Mouse (Mus musculus) liver, adult 2 months (tissue): ENCODE results near the gene Sik1. TPM values are rescaled to one million over a fixed set of nuclear protein-coding genes. Genes with fewer than 3 reads are reported as not detected.

Experiments used
- DNase-seq: peaks from one replicate; pipeline ENCODE4 v3.0.0-alpha.2; 2011; ENCODE audit warnings: low read depth, low spot score; ENCODE audit errors: extremely low read depth
- H3K27ac ChIP-seq: fragments of 200-500 bp; replicated peaks from 2 replicates; pipeline ENCODE4 v1.5.1; 2012; ENCODE audit warnings: low read depth, mild to moderate bottlenecking, control low read depth, inconsistent platforms, low read length; ENCODE audit not compliant: insufficient read depth
- H3K27me3 ChIP-seq: fragments of 200-500 bp; 2 replicates; pipeline ENCODE4 v1.6.1; 2012; ENCODE audit warnings: mild to moderate bottlenecking, moderate library complexity, low read length, inconsistent platforms; ENCODE audit not compliant: control insufficient read depth, insufficient read depth
- H3K36me3 ChIP-seq: fragments of 200-500 bp; 2 replicates; pipeline ENCODE4 v1.6.1; 2012; ENCODE audit warnings: low read length, inconsistent platforms; ENCODE audit not compliant: control insufficient read depth, insufficient read depth
- H3K4me1 ChIP-seq: fragments of 200-500 bp; 2 replicates; pipeline ENCODE4 v1.6.1; 2011; ENCODE audit warnings: low read length; ENCODE audit not compliant: control insufficient read depth, insufficient read depth
- H3K4me3 ChIP-seq: fragments of 200-500 bp; 2 replicates; pipeline ENCODE4 v1.5.1; 2011; ENCODE audit warnings: low read depth, mild to moderate bottlenecking, control low read depth, low read length, moderate library complexity; ENCODE audit not compliant: insufficient read depth
- H3K79me2 ChIP-seq: fragments of 200-500 bp; 2 replicates; pipeline ENCODE4 v1.6.1; 2012; ENCODE audit warnings: inconsistent platforms, mild to moderate bottlenecking, low read length, moderate library complexity; ENCODE audit not compliant: control insufficient read depth, insufficient read depth
- H3K9ac ChIP-seq: fragments of 200-500 bp; 2 replicates; pipeline ENCODE4 v1.6.1; 2012; ENCODE audit warnings: low read depth, mild to moderate bottlenecking, control low read depth, inconsistent platforms, low read length
- CTCF ChIP-seq: fragments of 200-500 bp; IDR thresholded peaks from 2 replicates; pipeline ENCODE4 v1.5.1; 2011; ENCODE audit warnings: low read depth, low read length, control low read depth
- POLR2A ChIP-seq: fragments of 200-500 bp; IDR thresholded peaks from 2 replicates; pipeline ENCODE4 v1.6.1; 2011; ENCODE audit warnings: low read length, control low read depth; ENCODE audit not compliant: insufficient read depth; ENCODE audit errors: extremely low read depth
- WGBS: fragments of 180-500 bp; shearing (Covaris S2); methylation state at CpG from one replicate; pipeline ENCODE4 v1.1.7; 2018; 5-methylcytosine and 5-hydroxymethylcytosine counted together
- polyA plus RNA-seq: library from polyadenylated mRNA; depleted of rRNA; stranded (reverse); fragments of >200 nt; gene quantifications from 2 replicates; pipeline ENCODE4 v1.2.3, GENCODE M21; 2012; rRNA removed
- total RNA-seq: library from RNA; depleted of rRNA; stranded (reverse); fragments of >200 nt; gene quantifications from 2 replicates; pipeline ENCODE4 v1.2.3, GENCODE M21; 2014; rRNA removed

Sik1 gene
- total and polyA plus RNA-seq, 2 experiments = 2.7 to 8.0 TPM

GRCm38 (mm10) chr17:31805585-31805984, 50.0 kb downstream of the Sik1 start:
- H3K9ac ChIP-seq = no peak overlapping the region
- no peaks in the 10 kb centered on the region for H3K36me3 ChIP-seq
- no peaks in the 10 kb centered on the region for H3K4me1 ChIP-seq
- TF ChIP-seq POLR2A (no peak), CTCF (no peak)
- no peaks in the 10 kb centered on the region for H3K79me2 ChIP-seq
- H3K4me3 ChIP-seq = no peak overlapping the region
- no peak for DNase-seq
- no peaks in the 10 kb centered on the region for H3K27me3 ChIP-seq
- no peak overlapping the region for H3K27ac ChIP-seq
- 66% methylated on average over 4 of the region's 4 CpGs for WGBS

- Histone ChIP-seq H3K27ac (no peak overlapping the region), H3K4me1 (no peaks in the 10 kb centered on the region), H3K27me3 (no peaks in the 10 kb centered on the region), H3K36me3 (no peaks in the 10 kb centered on the region), H3K79me2 (no peaks in the 10 kb centered on the region), H3K9ac (no peak overlapping the region), H3K4me3 (no peak overlapping the region)
- 71% methylated on average over 7 of the region's 7 CpGs for WGBS
- TF ChIP-seq CTCF (no peak), POLR2A (no peak)
- no peak for DNase-seq
These were observed 53.2 kb downstream of the Sik1 start for GRCm38 (mm10) chr17:31802272-31803017.

- Histone ChIP-seq H3K27me3 (no peaks in the 10 kb centered on the region), H3K9ac (no peak overlapping the region), H3K36me3 (no peaks in the 10 kb centered on the region), H3K4me3 (no peak overlapping the region), H3K27ac (no peak overlapping the region), H3K4me1 (no peaks in the 10 kb centered on the region), H3K79me2 (no peaks in the 10 kb centered on the region)
- no peak for DNase-seq
- no peak for TF ChIP-seq POLR2A
- TF ChIP-seq CTCF = no peak
- WGBS = 91% methylated on average over 7 of the region's 7 CpGs
These were observed 54.7 kb downstream of the Sik1 start for GRCm38 (mm10) chr17:31800852-31801363.

GRCm38 (mm10) chr17:31795893-31796292, 59.7 kb downstream of the Sik1 start:
- no peak for DNase-seq
- no peaks in the 10 kb centered on the region for H3K36me3 ChIP-seq
- TF ChIP-seq POLR2A = no peak
- no peak for TF ChIP-seq CTCF
- no peaks in the 10 kb centered on the region for H3K79me2 ChIP-seq
- H3K27me3 ChIP-seq = no peaks in the 10 kb centered on the region
- H3K9ac ChIP-seq = no peak overlapping the region
- WGBS = 89% methylated on average over 4 of the region's 4 CpGs
- H3K4me1 ChIP-seq = peaks cover 8% of the 10 kb centered on the region
- H3K27ac ChIP-seq = no peak overlapping the region
- H3K4me3 ChIP-seq = no peak overlapping the region

Other genes starting within 250 kb of the Sik1 start
- gene Cbs, start 218.6 kb downstream of the Sik1 start, total RNA-seq = 236 and 490 TPM in 2 replicates
- 782 and 968 TPM in 2 replicates for gene Cbs, start 218.6 kb downstream of the Sik1 start, polyA plus RNA-seq
- 53.5 and 57.1 TPM in 2 replicates for gene U2af1, start 196.9 kb downstream of the Sik1 start, total RNA-seq
- 40.4 and 42.7 TPM in 2 replicates for gene U2af1, start 196.9 kb downstream of the Sik1 start, polyA plus RNA-seq
- not detected in 2 replicates for gene Cryaa, start 178.0 kb downstream of the Sik1 start, total RNA-seq
- not detected in 2 replicates for gene Cryaa, start 178.0 kb downstream of the Sik1 start, polyA plus RNA-seq
- gene Rrp1b, start 180.3 kb upstream of the Sik1 start, total RNA-seq = 4.8 and 5.7 TPM in 2 replicates
- 3.6 and 5.9 TPM in 2 replicates for gene Rrp1b, start 180.3 kb upstream of the Sik1 start, polyA plus RNA-seq
- gene Hsf2bp, start 180.5 kb upstream of the Sik1 start, total RNA-seq = 0.13 and 0.46 TPM in 2 replicates
- gene Hsf2bp, start 180.5 kb upstream of the Sik1 start, polyA plus RNA-seq = 0.12 and 0.18 TPM in 2 replicates